Mouse (Mus musculus) right cerebral cortex, adult 2 months (tissue): Measurements from ENCODE around the gene Zfp952.
A peak's percentile ranks its signal among the peaks of the same experiment; 100 is the strongest.
"Not testable (repeated sequence)": the region's sequence is repeated elsewhere in the genome, so short reads cannot be mapped to it uniquely, and the experiment has no call there.

ENCODE experiments used
- DNase-seq, 2 experiments: peaks; one replicate each; pipeline ENCODE4 v3.0.0; 2021 to 2022; ENCODE audit warnings: low spot score in 2 of 2

Zfp952 gene

GRCm38 (mm10) chr17:32992699-32993474 lies at the start of gene Zfp952:
Gene Zfp952 (plus strand): TSS chr17:32993129.
- DNase-seq: peak; percentile 94 to 98

GRCm38 (mm10) chr17:32943661-32944060 lies 49.3 kb upstream of the Zfp952 start:
- no peak for DNase-seq

GRCm38 (mm10) chr17:32944402-32945035 lies 48.4 kb upstream of the Zfp952 start:
- no peak for DNase-seq

GRCm38 (mm10) chr17:32946716-32947115 lies 46.2 kb upstream of the Zfp952 start:
- no peak for DNase-seq

GRCm38 (mm10) chr17:32947215-32947914 lies 45.6 kb upstream of the Zfp952 start, which contains the start of gene Cyp4f13:
Gene Cyp4f13 (minus strand): TSS chr17:32947402.
- peak; percentile 81 to 90 for DNase-seq

- DNase-seq: no peak
Measured at GRCm38 (mm10) chr17:32950136-32950535, 42.8 kb upstream of the Zfp952 start.

- no peak for DNase-seq
Measured at GRCm38 (mm10) chr17:32951006-32951405, 41.9 kb upstream of the Zfp952 start.

- DNase-seq: peak; percentile 87 to 88
Measured at GRCm38 (mm10) chr17:32951441-32951840, 41.5 kb upstream of the Zfp952 start.

GRCm38 (mm10) chr17:32965253-32965622 lies 27.7 kb upstream of the Zfp952 start:
- DNase-seq: no peak

GRCm38 (mm10) chr17:32965623-32966290 lies 27.2 kb upstream of the Zfp952 start, which contains the start of gene Zfp472:
Gene Zfp472 (plus strand): TSS chr17:32965814.
- peak; percentile 94 to 96 for DNase-seq

- no peak for DNase-seq
Measured at GRCm38 (mm10) chr17:32981361-32981760, 11.6 kb upstream of the Zfp952 start.

GRCm38 (mm10) chr17:32986301-32986700 lies 6.6 kb upstream of the Zfp952 start:
- no peak for DNase-seq

GRCm38 (mm10) chr17:32991965-32992698 lies 797 bp upstream of the Zfp952 start:
- no peak for DNase-seq

GRCm38 (mm10) chr17:32998492-32998891 lies 5.6 kb downstream of the Zfp952 start:
- no peak for DNase-seq

GRCm38 (mm10) chr17:33008337-33008736 lies 15.4 kb downstream of the Zfp952 start:
- no peak for DNase-seq

GRCm38 (mm10) chr17:33020434-33020833 lies 27.5 kb downstream of the Zfp952 start:
- not testable (repeated sequence) for DNase-seq

GRCm38 (mm10) chr17:33032376-33032775 lies 39.4 kb downstream of the Zfp952 start:
- no peak for DNase-seq

- DNase-seq: peak; percentile 83 to 92
Measured at GRCm38 (mm10) chr17:33032900-33033891, 40.3 kb downstream of the Zfp952 start, which contains the start of gene Zfp763. Gene Zfp763 (minus strand): TSS chr17:33033402.
